Mouse (Mus musculus) embryonic fibroblast, embryonic 13.5 days (primary cell): ENCODE results near the gene Gm9803. TPM values are rescaled to one million over a fixed set of nuclear protein-coding genes. Genes with fewer than 3 reads are reported as not detected.

ENCODE experiments used
- H3K27ac ChIP-seq: 2 replicates; pipeline ENCODE4 v1.5.1; 2012; ENCODE audit warnings: low read length, control low read depth, inconsistent platforms; ENCODE audit not compliant: insufficient read depth
- H3K4me1 ChIP-seq: 2 replicates; pipeline ENCODE4 v1.6.1; 2011; ENCODE audit warnings: low read length; ENCODE audit not compliant: control insufficient read depth, insufficient read depth
- H3K4me3 ChIP-seq: 2 replicates; pipeline ENCODE4 v1.5.1; 2011; ENCODE audit warnings: mild to moderate bottlenecking, control low read depth, low read length; ENCODE audit not compliant: insufficient read depth
- CTCF ChIP-seq: IDR thresholded peaks from 2 replicates; pipeline ENCODE4 v1.5.1; 2011; ENCODE audit warnings: mild to moderate bottlenecking, control low read depth, low read length, moderate library complexity, borderline replicate concordance; ENCODE audit not compliant: insufficient read depth
- POLR2A ChIP-seq: IDR thresholded peaks from 2 replicates; pipeline ENCODE4 v1.6.1; 2011; ENCODE audit warnings: low read depth, mild to moderate bottlenecking, control low read depth, low read length, moderate library complexity
- polyA plus RNA-seq: library from polyadenylated mRNA; stranded (reverse); fragments of >200 nt; gene quantifications from 2 replicates; pipeline ENCODE4 v1.2.4, GENCODE M21; 2011; ENCODE audit warnings: low read depth; ENCODE audit not compliant: missing spikeins, insufficient read length

Gm9803 gene
- polyA plus RNA-seq, 1 experiment, result 15.4 TPM

GRCm38 (mm10) chr10:43483426-43483995 is 40.4 kb upstream of the Gm9803 start:
- peaks cover 6% of the 10 kb centered on the region for H3K4me1 ChIP-seq
- no peak overlapping the region for H3K27ac ChIP-seq
- TF ChIP-seq CTCF (no peak), POLR2A (no peak)
- H3K4me3 ChIP-seq, result no peak overlapping the region

- H3K4me3 ChIP-seq, result no peak overlapping the region
- H3K27ac ChIP-seq, result no peak overlapping the region
- TF ChIP-seq POLR2A (no peak), CTCF (no peak)
- peaks cover 6% of the 10 kb centered on the region for H3K4me1 ChIP-seq
Observed at GRCm38 (mm10) chr10:43485751-43486268, 38.1 kb upstream of the Gm9803 start.

DNA sequence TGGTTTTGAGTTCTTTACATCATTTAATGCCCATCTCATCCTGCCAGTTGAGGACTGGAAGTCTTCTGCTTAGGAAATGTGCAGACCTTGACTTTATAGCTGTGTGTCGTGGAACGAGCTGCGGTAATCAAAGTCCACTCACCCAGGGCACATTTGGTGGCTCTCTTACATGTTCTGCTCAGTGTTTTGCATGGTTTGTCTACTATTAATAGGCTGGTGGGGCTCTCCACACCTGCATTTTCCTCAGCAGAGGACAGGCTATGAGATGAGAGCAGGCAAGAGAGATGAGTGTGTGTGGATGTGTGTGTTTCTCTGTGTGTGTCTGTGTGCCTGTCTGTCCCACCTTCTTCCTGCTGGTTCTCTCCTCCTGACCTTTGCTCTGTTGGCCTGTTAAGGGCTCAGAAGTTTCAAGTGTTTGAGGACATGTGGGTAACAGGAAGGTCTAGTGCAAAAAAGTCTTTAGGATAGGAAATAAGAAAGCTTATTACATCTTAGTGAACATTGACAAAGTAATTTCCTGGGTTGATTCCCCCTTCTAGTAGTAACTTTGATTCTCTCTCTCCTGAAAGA is 36.4 kb upstream of the Gm9803 start:
- Histone ChIP-seq H3K4me1 (peaks cover 5% of the 10 kb centered on the region; the same call in 1 of the 2 replicates), H3K27ac (no peak overlapping the region), H3K4me3 (no peak overlapping the region)
- TF ChIP-seq POLR2A, result no peak
- no peak for TF ChIP-seq CTCF

GRCm38 (mm10) chr10:43488258-43488657 is 35.6 kb upstream of the Gm9803 start:
- Histone ChIP-seq H3K4me1 (peaks cover 5% of the 10 kb centered on the region; the same call in 1 of the 2 replicates), H3K27ac (no peak overlapping the region), H3K4me3 (no peak overlapping the region)
- no peak for TF ChIP-seq POLR2A
- TF ChIP-seq CTCF, result no peak

GRCm38 (mm10) chr10:43489139-43489538 is 34.7 kb upstream of the Gm9803 start:
- TF ChIP-seq POLR2A, result no peak
- TF ChIP-seq CTCF, result no peak
- peaks cover 5% of the 10 kb centered on the region; the same call in 1 of the 2 replicates for H3K4me1 ChIP-seq
- H3K27ac ChIP-seq, result no peak overlapping the region
- no peak overlapping the region for H3K4me3 ChIP-seq

GRCm38 (mm10) chr10:43489550-43489949 is 34.3 kb upstream of the Gm9803 start:
- Histone ChIP-seq H3K4me3 (no peak overlapping the region), H3K27ac (no peak overlapping the region), H3K4me1 (peaks cover 5% of the 10 kb centered on the region; the same call in 1 of the 2 replicates)
- no peak for TF ChIP-seq POLR2A
- no peak for TF ChIP-seq CTCF

- Histone ChIP-seq H3K4me3 (no peak overlapping the region), H3K4me1 (peaks cover 5% of the 10 kb centered on the region; the same call in 1 of the 2 replicates)
Observed at GRCm38 (mm10) chr10:43490034-43490433, 33.9 kb upstream of the Gm9803 start.

DNA sequence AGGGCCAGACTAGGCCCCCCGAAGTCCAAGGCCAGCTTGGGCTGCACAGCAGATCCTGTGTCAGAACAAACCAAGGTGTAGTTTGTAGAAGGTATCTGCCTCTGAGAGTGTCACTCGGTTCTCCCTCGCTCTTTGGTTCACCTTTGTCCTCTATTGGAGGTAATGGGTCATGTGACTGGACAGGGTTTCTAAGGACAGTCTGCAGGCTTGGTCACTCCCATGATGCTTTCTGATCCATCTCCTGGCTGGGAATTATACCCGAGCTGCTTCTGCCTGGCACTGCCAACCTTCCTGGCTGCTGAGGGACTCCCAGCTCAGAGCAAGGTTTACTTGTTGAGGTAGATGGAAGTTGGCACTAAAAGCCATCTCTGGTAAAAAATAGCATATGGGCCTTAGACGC is 33.0 kb upstream of the Gm9803 start:
- Histone ChIP-seq H3K4me3 (no peak overlapping the region), H3K27ac (no peak overlapping the region), H3K4me1 (peaks cover 5% of the 10 kb centered on the region; the same call in 1 of the 2 replicates)
- no peak for TF ChIP-seq CTCF
- no peak for TF ChIP-seq POLR2A

More at GRCm38 (mm10) chr10:43490034-43490433, 33.9 kb upstream of the Gm9803 start:
- TF ChIP-seq CTCF (no peak), POLR2A (no peak)
- H3K27ac ChIP-seq, result no peak overlapping the region

GRCm38 (mm10) chr10:43502599-43502998 is 21.3 kb upstream of the Gm9803 start:
- H3K4me1 ChIP-seq, result no peaks in the 10 kb centered on the region
- H3K27ac ChIP-seq, result no peak overlapping the region
- no peak overlapping the region for H3K4me3 ChIP-seq
- TF ChIP-seq POLR2A (no peak), CTCF (no peak)

- Histone ChIP-seq H3K4me3 (no peak overlapping the region), H3K4me1 (no peaks in the 10 kb centered on the region), H3K27ac (no peak overlapping the region)
- TF ChIP-seq POLR2A (no peak), CTCF (no peak)
Observed at GRCm38 (mm10) chr10:43504291-43504690, 19.6 kb upstream of the Gm9803 start.
